Mouse (Mus musculus): ENCODE measurements around the gene Gstp3.

The Gstp3 gene

GRCm38 (mm10) chr19:4059069-4059740 lies at the start of gene Gstp3:
Gstp3 (minus strand) TSS chr19:4059569.
- no peak for DNase-seq (ENCODE audit: low spot score in 2 of 2)

GRCm38 (mm10) chr19:4108535-4108934 lies 49.2 kb upstream of the Gstp3 start:
- DNase-seq (ENCODE audit: low spot score in 2 of 2), result no peak

DNA sequence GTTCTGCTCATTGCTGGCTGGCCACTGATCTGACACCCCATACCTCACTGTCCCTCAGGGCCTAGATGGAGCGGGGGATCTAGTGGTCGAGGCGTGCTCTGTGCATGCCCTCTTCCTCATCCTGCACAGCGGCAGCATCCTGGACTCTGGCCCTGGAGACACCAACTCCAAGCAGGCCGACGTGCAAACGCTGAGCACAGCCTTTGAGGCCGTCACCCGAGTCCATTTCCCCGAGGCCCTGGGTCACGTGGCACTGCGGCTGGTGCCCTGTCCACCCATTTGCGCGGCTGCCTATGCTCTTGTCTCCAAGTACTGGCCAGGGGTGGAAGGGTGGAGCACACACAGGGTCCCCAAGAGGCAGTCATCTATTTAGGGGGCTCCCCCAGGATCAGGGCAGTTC lies 47.3 kb upstream of the Gstp3 start:
- no peak for DNase-seq (ENCODE audit: low spot score in 2 of 2)

GRCm38 (mm10) chr19:4104675-4105194 lies 45.4 kb upstream of the Gstp3 start:
- DNase-seq (ENCODE audit: low spot score in 2 of 2), result no peak

- no peak for DNase-seq (ENCODE audit: low spot score in 2 of 2)
Observed at GRCm38 (mm10) chr19:4103792-4104191, 44.4 kb upstream of the Gstp3 start.

DNA sequence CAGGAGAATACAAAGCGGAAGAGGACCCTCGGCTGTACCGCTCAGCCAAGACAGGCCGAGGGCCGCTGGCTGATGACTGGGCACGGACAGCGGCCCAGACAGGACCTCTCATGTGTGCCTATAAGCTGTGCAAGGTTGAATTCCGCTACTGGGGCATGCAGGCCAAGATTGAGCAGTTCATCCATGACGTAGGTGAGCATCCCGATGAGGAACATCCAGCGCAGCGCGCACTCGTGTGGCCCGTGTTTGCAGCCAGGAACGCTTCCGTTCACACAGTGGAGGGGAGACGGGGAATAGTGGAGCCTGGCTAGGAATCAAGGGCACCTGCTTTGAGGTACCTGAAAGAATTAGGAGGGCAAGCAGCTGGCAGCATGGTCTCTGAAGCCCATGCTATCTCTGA lies 43.9 kb upstream of the Gstp3 start:
- DNase-seq (ENCODE audit: low spot score in 2 of 2), result no peak

GRCm38 (mm10) chr19:4102626-4103025 lies 43.3 kb upstream of the Gstp3 start:
- DNase-seq (ENCODE audit: low spot score in 2 of 2), result no peak

- DNase-seq (ENCODE audit: low spot score in 2 of 2), result no peak
Observed at GRCm38 (mm10) chr19:4102049-4102448, 42.7 kb upstream of the Gstp3 start.

GRCm38 (mm10) chr19:4101466-4101865 lies 42.1 kb upstream of the Gstp3 start:
- no peak for DNase-seq (ENCODE audit: low spot score in 2 of 2)

DNA sequence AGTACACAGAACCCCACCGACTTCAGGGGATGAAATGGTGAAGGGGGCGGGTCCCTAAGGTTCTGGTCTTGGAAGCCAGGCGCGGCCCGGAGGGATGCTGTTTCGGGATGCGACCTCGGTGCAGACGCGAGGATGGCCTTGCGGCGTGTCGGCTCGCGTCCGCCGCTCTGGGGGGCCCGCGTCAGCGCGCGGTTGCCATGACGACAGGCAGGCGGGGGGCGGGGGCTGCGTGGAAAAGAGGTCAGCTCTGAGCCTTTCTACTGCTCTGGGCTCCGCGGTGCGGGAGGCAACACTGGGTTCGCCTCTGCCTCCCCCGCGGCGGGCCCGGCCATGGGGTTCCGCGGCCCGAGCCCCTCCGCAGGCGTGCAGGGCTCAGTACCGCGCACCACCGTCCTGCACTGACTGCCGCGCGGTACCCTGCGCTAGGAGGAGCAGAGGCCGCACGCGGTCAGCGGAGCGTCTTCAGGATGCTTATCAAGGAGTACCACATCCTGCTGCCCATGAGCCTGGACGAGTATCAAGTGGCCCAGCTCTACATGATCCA lies 41.4 kb upstream of the Gstp3 start:
- peak; percentile 83 to 86 for DNase-seq (ENCODE audit: low spot score in 2 of 2)

DNA sequence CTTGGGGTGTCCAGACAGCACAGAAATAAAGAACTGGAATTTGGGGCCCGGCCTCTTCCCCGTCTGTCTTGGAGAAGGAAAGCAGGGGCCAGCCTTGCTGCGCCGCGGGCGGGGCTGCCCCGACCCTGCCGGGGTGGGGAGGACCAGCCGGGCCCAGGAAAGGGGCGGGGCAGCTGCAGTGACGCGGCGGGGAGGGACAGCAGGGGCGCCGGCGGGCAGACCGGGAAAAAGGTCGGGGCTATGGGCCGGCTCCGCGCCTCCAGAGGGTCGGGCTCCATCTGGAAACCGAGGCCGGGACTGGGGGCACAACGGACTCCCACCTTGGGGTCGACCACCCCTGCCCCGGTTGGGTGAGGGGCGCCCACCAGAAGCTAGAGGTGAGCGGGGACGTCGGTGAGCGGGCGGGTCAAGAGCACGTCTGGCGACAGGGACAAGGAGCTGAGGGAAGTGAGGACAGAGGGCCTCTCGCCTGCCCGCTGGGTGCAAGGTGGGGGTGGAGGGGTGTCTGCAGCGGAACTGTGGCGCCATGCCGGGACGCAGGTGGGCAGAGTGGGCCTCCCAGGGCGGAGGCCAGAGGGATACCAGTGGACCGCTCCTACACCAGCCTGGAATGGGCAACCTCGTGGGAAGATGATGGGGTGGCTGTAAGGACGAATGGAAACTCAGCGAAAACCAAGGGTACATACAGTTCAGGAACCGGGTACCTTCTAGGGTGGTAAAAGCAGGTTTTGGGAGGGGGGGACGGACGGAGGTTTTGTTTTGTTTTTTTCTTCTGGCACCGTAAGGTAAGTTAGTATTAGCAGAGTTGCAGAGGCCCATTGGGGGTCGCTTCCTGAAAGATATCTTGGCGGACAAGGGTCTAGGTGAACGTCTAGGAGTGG lies 40.7 kb upstream of the Gstp3 start, which contains the start of gene Pitpnm1:
Gene Pitpnm1 (plus strand): TSS at position 162 of the 881 bp plus-strand sequence.
- DNase-seq (ENCODE audit: low spot score in 2 of 2), result peak; percentile 59 to 70

GRCm38 (mm10) chr19:4099056-4099455 lies 39.7 kb upstream of the Gstp3 start:
- peak; percentile 90 to 93 for DNase-seq (ENCODE audit: low spot score in 2 of 2)

DNA sequence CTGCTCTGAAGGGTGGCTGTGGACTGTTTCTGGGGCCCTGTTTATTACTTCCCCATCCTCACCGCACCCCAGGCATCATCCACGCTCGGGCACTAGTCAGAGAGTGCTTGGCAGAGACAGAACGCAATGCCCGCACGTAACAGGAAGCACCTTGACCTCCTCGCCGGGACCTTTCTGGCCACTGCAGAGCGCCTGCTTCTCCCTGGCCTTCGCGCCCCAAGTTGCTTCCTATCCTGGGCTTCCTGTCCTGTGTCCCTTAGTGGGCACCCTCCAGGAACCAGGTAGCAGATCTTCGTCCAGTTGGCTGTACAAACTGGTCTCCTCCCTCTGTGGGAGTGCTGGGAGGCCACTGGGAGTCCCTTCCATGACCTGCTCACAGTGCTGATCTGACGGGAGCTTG lies 39.1 kb upstream of the Gstp3 start:
- DNase-seq (ENCODE audit: low spot score in 2 of 2), result peak in 1 of 2 experiments; percentile 47

DNA sequence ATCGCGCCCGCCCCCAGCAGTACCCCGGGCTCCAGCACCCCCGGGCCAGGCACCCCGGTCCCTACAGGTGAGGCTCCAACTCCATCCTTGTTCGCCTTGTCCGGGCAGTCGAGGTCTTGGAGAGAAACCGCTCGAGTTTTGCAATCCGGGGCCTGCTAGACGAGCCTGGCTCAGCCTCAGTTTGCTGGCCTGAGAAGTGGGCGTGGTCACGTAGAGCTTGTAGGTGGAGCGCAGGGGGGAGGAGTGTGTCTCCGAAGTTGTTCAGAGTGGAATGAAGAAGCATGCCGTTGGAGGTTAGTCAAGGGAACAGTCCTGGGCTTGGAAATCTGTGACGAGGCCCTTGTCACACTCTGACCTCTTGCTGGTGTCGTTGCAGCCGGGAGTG lies 38.1 kb upstream of the Gstp3 start:
- DNase-seq (ENCODE audit: low spot score in 2 of 2), result no peak

GRCm38 (mm10) chr19:4096642-4097440 lies 37.5 kb upstream of the Gstp3 start, which contains the start of gene Cdk2ap2:
Cdk2ap2 (plus strand) TSS chr19:4097182.
- peak; percentile 100 for DNase-seq (ENCODE audit: low spot score in 2 of 2)

- DNase-seq (ENCODE audit: low spot score in 2 of 2), result no peak
Observed at GRCm38 (mm10) chr19:4095802-4096201, 36.4 kb upstream of the Gstp3 start.

- DNase-seq (ENCODE audit: low spot score in 2 of 2), result no peak
Observed at GRCm38 (mm10) chr19:4094774-4095303, 35.5 kb upstream of the Gstp3 start.

DNA sequence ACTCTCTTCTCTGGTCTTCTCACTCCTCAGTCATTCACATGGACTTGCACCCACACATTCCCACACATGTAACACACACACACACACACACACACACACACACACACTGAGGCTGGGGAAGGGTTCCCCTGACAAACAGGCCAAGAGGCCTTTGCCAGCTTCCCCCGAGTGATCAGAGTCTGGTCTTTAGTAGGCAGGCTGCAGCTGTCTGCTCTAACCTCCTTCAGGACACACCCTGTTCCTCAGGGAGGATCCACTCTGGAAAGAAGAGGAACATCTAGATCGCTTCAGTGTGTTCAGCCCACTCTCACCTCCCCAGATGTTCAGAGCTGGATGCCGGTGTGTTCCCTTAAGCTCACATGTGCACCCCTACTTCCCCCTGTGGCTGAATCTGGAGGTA lies 35.0 kb upstream of the Gstp3 start:
- DNase-seq (ENCODE audit: low spot score in 2 of 2), result no peak

DNA sequence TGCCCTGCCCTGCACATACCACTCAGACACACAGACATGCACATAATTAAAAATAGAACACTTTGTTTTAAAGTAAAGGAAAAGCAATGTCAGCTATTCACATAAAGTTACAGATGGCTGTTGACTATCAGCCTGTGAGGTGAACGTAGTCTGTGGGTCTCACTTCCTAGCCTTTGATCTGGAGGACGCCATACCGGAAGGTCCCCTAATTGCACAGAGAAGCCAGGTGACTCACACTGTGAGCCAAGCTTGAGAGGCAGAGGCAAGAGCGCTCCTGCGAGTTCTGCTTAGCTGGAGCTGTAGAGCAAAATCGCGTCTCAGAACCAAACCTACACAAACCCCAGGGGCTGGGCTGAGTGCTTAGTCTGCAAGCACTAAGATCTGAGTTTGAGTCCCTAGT lies 34.4 kb upstream of the Gstp3 start:
- DNase-seq (ENCODE audit: low spot score in 2 of 2), result no peak

GRCm38 (mm10) chr19:4092750-4093149 lies 33.4 kb upstream of the Gstp3 start:
- DNase-seq (ENCODE audit: low spot score in 2 of 2), result no peak

DNA sequence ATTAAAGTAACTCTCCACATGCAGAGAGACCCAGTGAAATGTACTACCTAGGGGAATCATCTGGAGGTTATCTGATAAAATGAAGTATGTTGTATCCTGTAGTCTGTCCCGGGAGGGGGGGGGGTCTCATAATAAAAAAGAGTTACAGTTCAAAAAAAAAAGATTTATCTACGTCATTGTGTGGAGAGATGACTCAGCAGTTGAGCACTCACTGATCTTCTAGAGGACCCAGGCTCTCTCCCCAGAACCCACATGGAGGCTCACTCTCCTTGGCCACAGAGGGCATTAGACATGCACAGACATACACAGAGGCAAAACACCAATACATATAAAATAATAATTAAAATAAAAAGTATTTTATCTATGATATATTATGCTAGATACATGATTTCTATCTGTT lies 32.0 kb upstream of the Gstp3 start:
- DNase-seq (ENCODE audit: low spot score in 2 of 2), result no peak

Data from right cerebral cortex, postnatal 10 days (tissue).